Mouse (Mus musculus): ENCODE measurements around the gene Klhl42.

The Klhl42 gene

DNA sequence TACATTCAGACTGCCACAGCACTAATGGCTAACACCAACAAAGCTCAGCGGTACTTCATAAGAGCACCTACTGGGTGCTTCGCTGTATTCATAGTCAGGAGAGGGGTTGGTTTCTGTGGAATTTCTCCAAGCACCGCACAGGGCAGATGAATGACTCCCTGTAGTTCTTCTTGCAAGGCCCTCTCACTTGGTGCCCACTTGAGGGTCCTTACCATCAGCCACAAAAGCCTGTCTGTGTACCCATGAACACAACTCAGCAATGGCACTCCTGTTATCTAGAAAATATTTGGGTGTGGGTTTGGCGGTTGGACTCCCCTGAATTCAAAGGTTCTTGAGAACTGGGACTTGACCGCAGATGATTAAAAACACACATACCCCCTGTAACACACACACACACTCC is 53.5 kb downstream of the Klhl42 start:
- in situ Hi-C loops (cut with MboI, MseI), result no loop called here

DNA sequence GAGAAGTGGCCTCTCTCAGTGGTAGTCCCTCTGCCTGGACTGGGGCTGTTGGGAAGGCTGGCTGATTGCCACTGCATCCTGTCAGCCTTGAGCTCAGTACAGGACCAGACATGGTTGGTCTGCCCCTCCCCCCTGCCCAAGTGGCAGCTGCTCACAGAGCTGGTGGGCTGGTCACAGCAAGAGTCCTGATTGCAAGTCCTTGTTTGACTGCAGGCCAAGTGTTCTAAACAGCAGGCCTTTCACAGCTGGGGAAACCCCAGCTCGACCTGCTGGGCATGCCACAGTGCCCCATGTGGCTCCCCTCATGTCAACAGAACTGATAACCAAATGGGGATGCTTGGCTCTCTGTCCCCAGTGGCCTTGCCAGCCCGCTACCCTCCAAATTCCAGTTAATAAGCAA is 54.1 kb downstream of the Klhl42 start:
- in situ Hi-C loops (cut with MboI, MseI), result no loop called here

DNA sequence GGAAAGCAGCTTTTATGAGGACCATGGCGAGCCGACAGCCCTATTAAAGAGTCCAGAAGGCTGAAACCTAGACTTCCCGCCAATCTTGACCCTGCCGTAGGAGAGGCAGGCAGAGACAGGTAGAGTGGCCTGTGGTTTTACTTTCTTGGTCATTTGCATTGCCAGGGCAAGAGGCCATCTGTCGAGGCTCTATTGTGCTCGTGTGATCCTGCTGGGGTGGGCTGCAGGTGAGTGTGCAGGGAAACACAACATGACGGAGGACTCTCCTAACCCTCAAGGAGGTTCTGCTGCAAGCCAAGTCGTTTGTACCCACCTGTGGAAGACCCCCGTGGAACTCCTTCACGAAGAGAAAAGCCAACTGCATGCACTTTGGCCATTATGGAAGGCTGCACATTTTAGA is 54.6 kb downstream of the Klhl42 start:
- in situ Hi-C loops (cut with MboI, MseI), result no loop called here

DNA sequence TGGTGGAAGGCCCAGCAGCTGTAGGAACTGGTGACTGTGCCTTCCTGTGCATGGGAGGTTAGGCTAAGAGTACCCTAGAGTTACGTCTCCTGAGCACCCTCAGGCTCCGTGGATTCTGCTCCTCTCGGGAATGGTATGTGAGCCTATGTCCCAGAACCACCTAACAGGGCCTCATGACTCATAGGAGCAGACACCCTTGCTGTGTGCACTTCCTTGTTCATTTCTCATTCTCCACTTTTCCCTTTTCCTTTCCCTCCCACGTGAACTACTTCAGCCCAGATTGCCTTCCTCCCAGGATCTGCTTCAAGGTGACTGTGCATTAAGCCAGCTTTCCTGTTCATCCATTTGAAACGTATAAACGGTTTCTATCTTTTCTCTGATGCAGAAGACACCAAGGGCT is 59.9 kb downstream of the Klhl42 start:
- in situ Hi-C loops (cut with MboI, MseI), result no loop called here

DNA sequence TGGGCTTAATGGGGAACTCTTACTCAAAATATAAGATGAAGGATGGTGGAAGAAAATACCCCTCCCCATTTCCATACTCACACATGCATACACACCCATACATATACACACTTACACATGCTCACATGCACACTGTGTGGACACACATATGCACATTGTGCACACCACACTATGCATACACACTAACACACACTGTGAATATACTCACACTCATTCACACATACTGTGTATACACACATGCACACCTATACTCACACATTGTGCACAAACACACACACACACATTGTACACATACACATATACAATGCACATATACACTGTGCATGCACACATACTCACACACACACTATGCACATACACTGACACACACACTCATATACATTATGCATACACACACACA is 60.7 kb downstream of the Klhl42 start:
- in situ Hi-C loops (cut with MboI, MseI), result no loop called here

DNA sequence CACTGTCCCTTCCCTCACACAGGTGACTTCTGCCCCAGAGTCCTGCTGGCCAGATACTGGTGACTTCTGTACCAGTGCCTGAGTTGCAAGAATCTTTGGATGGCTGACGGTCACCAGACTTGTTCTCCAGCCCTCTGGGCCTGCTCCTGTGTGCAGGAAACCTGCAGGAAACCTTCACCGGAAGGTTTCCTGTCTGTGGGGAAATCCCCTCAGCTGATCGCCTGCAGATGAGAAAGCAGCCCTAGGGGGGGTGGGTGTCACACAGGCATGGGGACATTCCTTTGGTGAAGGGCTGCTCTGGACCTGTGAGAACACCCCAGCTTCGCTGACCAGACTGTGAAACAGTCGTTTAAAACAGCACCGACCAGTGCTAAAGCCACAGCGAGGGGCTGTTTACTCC is 63.9 kb downstream of the Klhl42 start:
- in situ Hi-C loops (cut with MboI, MseI), result no loop called here

DNA sequence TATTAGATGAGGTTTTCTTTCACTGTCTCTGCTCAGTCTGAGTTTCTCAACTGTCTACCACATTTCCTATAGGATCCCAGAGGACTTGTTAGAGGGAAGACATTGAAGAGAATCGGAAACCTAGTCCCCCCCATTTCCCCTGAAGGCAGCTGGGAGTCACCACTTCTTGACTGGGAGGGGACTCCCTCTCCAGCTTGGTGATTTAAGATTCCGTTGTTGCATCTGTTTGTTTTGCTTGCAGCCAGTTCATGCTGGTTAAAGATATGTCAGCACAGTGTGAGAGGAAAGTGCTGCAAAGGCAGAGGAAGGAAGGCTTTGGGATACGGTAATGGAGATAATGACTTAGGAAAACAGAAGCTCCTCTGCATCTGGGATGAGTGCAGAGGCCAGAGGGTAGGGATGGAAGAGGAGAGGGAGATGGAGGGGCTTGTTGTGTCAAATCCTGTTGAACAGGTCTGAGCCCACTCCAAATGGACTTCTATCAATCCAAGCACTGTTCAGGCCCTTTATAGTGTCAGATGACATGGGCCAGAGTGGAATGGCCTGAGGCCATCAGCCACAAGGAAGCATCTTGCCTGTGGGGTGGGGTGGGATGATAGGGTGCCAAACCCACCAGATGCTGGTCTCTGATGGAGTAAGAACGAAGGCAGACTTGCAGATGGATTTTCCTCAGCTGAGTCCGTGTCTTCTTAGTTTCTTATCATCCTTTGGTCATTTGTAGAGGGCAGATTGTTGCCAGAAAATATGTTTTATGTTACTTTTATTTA is 70.8 kb downstream of the Klhl42 start:
- in situ Hi-C loops (cut with MboI, MseI), result no loop called here
